Mouse (Mus musculus): ENCODE results near the gene Gimap5.

Gimap5 gene

DNA sequence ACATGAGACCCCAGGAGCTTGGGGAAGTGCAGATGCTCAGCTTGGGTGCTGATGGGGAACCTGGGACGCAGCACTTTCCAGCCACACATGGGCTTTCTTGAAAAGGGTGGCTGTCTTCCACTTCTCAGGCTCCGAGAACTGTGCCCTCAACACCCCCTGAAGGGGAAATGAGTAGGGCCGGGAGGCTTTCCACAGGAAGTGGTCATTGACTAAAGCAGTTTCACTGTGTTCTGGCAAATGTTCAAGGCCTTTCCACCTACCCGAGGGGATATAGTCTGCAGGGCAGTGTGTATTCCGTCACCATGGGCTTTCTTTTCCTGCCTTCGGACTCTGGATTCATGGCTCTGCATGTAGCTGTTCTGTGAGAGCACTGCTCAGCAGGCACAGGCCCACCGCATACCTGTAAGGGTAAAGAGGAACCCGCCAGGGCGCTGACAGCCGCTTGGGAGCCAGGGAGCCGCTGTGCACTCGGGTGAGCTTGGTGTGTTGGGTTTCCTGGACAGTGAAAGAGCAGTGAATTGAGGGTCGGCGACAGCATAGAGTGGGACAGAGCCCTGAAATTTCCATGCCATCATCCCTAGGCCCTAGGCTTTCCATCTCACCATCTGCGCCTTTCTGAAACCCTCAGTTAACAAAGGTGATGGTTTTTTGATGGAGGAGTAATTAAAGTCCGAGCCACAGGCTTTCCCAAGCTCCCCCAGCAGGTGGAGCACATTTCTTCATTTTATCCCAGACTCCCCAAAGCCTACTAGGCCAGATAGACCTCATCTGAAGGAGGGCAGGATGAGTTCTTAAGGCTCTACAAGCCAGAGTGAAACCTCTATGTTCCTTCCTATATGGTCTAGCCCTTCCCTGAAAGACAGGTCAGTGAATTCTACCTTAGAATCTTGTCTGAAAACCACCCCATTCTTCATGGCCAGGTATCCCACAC, at the start of gene Gimap5:
Gene Gimap5, plus strand, starts transcription at position 239 of the 931 bp plus-strand sequence.
- DNase-seq (ENCODE audit: low read depth, low spot score), result no peak

DNA sequence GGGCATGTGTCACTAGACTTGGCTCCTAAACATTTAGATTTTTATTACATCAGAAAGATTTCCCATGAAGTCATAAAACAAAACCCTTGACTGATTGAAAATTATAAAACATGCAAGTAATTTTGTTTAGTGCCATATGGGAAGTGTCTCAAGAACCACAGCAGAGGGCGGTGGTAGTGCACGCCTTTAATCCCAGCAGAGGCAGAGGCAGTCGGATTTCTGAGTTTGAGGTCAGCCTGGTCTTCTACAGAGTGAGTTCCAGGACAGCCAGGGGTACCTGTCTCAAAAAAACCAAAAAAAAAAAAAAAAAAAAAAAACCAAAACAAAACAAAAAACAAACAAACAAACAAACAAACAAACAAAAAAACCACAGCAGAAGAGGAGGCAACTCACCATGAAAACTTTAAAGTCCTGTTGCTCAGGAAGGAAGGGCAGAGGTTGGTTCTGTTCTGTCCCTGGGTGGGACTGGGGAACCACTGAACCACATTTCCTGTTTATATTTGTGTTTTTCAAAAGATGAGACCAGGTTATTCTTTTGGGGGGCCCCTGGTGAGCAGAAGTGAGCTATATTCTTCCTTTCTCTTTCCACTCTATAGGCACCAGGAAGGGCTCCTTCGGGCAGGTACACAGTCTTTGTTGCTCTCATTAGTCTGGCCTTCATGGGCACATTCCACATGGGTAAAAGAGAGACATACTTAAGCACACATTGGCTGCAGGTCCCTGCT, 49.0 kb upstream of the Gimap5 start:
- no peak for DNase-seq (ENCODE audit: low read depth, low spot score)

DNA sequence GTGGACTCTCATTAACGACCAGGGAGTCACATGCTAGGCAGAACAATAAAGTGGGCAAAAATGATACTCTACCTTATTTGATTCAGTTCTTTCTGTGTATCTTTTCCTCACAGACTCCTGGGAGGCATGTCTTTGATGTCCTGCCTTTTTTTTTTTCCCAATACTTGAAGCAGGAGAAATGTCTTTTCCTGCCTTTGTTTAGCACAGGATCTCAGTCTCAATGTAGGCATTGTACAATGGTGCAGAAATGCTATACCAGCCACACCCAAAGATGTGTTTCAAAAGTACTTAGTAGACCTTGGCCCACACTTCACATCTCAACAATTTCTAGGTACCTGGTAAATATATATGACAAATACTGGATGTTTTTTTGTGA, 48.5 kb upstream of the Gimap5 start:
- DNase-seq (ENCODE audit: low read depth, low spot score), result no peak

DNA sequence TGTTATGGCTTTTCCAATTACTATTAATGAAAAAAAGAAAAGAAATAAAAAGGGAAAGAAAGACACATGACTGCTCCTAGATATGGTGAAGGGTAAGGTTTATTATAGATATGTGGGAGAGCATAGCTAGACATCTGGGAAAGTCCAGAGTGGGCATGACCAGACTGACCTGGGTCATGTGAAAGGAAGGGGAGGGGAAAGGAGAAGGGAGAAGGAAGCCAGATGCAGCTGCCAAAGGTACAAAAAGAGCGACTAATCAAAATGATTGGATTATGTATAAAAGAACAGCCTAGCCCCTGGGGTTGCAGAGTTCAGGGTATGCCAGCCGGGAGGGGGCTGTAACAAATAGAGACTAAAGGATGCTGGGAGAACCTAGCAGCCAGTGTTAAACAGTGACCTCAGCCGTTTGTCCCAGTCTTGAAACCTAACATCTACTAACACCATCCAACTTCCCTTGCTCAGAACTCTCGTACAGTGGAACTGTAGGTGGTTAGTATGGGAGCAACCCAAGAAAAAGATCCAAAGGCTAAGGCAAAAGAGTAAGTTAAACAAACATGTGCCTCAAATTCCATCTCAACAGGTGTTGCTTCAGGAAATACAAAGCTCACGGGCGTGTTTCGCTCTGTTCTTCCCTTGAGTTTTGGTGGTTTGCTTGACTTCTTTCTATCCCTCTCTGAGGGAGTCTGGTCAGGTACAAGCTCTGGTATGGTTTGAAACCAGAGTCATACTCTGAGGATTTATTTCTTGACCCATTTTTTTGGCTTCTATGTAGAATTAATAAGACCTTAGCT, 47.7 kb upstream of the Gimap5 start:
- DNase-seq (ENCODE audit: low read depth, low spot score), result no peak

DNA sequence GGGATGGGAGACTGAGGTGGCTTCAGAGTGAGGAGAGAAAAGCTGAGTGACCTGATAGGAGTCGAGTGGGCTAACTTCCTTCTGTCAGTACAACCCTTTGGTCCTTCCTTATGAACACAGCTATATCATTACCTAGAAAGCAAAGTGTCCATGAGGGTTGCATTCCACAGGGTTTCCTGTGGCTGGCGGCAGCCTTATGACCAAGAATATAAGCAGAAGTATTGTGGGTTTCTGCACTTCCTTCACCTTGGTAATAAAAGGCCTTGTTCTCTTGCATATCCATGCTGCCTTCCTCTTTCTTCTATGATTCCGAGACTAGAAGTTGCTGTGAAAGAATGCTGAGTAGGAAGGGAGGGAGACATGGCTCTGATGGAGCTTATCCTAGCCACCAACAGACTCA, 47.1 kb upstream of the Gimap5 start:
- no peak for DNase-seq (ENCODE audit: low read depth, low spot score)

DNA sequence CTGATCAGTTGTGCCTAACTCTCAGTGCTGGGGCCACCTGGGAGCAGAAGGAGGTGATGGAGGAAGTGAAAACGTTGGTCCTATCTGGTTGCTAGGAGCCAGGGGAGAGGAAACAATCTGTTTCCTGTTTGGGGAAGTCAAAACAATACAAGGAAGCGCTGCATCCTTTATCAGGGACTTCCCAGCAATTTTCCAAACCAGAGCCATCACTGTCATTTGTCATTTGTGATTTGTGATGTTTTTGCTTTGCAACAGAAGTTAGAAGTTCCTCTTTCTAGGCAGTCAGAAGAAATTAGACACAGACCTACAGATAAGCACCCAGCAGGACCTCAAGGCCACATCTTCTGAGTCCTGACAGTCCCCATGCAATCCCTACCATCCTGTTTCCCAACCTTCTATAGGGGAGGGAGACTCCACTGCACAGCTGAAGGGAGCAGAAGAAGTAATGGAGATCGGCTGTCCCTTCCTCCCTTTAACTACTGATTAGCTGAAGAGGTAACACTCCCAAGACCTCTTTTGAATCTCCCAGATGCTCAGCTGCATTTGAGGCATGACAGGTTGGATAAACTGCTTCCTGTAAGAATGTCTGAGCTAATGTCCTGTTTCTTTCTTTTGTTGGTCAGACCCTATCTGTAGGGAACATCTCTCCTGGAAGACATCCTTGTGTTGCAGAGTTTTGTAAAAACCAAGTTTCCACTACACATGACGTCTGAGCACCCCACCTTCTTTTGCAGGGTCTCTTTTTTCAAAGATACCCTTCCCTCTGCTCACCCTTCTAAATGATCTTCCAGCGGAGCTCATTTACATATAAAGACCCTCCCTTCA, 45.5 kb upstream of the Gimap5 start:
- no peak for DNase-seq (ENCODE audit: low read depth, low spot score)

DNA sequence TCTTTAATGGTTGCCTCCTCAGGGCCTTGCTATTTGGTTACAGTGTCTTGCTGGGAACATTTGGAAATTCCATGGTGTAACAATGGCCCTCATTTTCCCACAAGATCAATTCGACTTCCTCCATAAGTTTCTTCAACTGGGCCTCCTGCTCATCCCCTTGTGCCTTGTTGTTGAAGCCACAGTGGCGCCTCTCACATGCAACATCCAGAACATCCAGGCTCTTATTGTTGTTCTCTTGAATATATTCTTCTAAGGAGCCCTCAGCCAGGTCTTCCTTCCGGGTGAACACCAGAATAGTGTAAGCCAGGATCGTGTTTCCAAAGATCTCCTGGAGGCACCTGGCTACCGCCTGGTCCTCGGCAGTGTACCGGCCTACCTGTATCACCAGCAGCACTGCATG, 43.9 kb upstream of the Gimap5 start:
- DNase-seq (ENCODE audit: low read depth, low spot score), result no peak

DNA sequence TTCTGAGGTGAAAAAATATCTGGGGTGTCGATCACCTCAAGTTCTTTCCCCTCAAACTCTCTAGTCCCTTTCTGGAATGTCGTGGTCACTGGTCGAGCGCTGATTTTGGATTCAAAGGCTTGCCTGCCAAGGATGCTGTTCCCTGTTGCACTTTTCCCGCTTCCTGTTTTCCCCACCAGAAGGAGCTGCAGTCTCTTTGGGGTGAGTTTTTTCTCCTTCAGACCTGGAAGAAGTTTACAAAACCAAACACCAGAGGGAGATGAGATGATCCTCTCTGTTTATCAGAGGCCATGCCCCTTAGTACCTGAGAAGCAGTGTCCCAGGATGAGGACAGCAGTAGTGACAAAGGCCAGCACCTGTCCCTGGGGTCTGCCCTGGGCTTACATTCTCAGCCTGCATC, 43.4 kb upstream of the Gimap5 start:
- DNase-seq (ENCODE audit: low read depth, low spot score), result no peak

DNA sequence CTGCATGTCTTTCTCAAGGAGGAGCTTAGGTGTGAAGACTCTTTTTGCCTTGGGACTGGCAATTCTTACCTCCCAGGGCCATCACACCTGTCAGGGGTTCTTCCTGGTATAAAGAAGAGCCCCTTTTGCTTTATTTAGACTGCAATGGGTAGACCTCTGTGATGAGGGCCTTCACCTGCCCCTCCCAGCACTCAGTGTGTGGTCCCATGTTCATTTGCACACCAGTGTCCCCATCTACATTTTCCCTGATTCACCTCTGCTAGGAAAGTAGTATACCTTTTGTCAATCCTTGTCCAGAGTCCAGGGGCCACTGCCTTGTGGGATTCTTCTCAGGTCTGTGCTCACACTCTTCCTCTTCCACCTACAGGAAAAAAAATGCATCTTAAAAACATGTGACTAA, 41.9 kb upstream of the Gimap5 start:
- DNase-seq (ENCODE audit: low read depth, low spot score), result no peak

DNA sequence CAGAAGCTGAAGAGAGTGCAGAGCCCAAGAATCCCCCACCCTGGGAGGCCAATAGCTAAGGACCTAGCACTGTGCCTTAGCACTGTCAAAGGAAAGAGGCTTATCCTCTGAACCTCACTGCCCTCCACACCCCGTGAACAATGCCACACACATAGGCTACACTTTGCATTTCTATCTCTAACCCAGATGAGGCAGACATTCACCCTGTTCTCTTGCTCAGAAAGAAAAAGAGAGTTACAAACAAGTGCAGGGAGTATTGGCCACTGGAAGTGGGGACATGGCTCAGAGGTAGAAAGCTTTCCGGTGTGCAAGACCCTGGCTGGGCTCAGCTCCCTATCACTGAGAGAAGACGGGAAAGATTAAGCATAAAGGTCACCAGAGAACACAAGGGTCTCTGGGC, 39.9 kb upstream of the Gimap5 start:
- DNase-seq (ENCODE audit: low read depth, low spot score), result no peak

DNA sequence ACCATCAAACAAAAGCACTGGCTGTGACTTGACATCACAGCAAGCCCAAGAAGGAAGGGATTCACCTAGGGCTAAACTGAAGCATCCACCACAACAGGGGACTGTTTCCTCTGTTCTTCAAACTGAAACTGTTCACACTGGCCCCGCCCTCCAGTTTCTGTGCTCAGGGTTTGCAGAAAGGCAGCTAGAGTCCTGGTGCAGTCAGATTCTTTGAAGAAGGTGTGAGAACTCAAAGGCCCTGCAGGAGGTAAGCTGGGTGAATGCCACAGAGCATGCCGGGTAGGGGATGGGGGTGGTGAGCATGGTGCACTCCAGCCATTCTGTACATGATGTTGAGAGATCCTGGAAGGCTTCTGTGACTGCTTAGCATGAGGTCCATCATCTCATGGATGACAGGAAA, 27.5 kb upstream of the Gimap5 start, which contains the start of the genes Gm28053 and Gimap7:
Gene Gm28053, plus strand, starts transcription at position 153 of the 400 bp plus-strand sequence.
Gene Gimap7, plus strand, starts transcription at position 167 of the 400 bp plus-strand sequence.
- DNase-seq (ENCODE audit: low read depth, low spot score), result no peak

DNA sequence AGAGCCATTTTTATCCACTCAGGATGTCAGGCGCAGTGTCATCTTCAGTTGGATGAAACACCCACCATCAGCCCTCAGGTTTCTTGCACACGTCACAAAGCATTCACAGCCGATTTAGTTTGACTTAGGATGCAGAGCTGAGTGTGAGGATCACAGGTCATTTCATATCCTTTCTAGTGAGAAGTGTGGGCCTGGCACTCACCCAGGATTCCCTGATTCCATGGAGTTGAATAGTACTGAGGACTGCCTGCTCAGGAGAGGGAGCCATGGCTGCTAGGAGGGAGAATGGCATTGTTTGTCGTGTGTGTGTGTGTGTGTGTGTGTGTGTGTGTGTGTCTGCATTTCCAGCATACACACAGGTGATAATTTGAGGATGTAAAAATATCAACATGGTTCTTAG, 25.7 kb upstream of the Gimap5 start:
- DNase-seq (ENCODE audit: low read depth, low spot score), result no peak

DNA sequence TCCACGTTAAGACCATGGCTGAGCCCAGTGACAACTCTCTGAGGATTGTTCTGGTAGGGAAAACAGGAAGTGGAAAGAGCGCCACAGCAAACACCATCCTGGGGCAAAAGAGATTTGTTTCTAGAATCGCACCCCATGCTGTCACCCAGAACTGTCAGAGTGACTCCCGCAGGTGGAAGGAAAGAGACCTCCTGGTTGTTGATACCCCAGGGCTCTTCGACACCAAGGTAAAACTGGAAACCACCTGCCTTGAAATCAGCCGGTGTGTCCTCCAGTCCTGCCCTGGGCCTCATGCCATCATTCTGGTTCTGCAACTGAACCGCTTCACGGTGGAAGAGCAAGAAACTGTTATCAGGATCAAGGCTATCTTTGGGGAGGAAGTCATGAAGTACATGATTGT, 22.5 kb upstream of the Gimap5 start:
- DNase-seq (ENCODE audit: low read depth, low spot score), result no peak

DNA sequence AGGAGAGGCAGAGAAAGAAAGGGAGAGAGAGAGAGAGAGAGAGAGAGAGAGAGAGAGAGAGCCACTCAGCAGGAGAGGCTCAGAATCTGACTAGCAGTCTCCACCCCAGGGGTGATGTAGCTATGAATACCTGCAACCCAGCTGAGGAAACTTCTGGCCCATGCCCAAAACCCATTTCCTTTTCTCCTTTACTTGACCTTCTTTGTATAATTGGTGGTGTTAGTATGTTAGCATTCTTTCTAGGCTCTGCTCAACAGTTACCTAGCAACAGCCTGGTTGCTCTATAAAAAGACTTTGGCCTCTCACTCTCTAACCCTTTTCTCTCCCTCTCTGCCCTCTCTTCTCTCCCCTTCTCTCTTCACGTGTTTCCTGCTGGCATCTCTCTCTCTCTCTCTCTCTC, 20.5 kb upstream of the Gimap5 start:
- no peak for DNase-seq (ENCODE audit: low read depth, low spot score)

DNA sequence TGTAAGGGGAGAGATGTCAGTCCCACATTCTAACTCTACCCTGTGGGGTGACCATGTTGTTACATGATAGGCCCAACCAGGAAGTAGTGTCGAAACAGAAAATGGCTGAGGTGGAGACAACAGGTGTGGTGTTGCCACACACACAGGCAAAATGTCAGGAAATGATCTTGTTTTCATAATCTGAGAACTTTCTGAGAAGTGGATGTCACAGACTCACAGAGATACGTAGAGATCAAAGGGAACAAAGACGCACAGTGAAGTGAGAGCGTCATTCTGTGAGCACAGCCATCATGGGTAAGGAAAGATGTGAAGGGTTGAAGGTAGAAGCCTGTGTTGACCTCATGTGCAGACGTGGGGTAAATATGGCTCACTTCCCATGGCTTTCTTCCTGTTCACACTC, 18.2 kb upstream of the Gimap5 start:
- no peak for DNase-seq (ENCODE audit: low read depth, low spot score)

DNA sequence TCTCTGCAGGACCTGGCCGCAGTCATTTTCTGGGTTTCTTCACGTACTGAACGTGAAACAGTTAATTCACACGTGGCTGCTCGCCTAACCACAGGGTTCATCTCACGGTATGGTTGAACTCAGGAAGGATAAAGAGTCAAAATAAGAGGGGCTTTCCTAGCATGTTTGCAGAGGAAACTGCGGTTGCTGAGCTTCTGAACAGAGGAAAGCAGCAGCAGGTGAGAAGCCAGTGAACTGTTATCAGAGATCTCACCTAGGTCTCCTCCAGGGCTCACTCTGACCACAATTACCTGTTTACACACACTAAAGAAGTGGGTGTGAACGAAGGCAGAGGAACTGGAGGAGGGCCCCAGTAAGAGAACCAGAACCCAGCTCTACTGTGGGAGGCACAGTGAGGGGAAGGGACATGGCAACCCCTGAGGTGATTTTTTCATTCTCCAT, 13.1 kb upstream of the Gimap5 start:
- no peak for DNase-seq (ENCODE audit: low read depth, low spot score)

DNA sequence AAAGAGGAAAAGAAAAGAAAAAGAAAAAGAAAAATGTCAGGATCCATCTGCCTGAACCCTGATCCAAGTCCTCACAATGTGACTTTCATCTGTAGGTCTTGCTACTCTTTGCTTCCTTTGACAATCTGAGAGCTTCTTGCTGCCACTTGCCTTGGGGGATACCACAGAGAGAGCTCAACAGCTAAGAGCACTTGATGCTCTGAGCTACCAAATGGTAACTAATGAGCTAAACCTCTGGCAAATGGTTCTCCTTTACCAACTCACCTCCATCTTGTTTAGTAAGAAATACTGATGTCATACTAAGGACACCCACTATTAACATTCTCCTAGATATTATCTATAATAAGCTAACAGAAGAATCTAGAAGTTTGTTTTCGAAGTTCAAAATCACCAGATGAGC, 12.3 kb upstream of the Gimap5 start:
- DNase-seq (ENCODE audit: low read depth, low spot score), result no peak

DNA sequence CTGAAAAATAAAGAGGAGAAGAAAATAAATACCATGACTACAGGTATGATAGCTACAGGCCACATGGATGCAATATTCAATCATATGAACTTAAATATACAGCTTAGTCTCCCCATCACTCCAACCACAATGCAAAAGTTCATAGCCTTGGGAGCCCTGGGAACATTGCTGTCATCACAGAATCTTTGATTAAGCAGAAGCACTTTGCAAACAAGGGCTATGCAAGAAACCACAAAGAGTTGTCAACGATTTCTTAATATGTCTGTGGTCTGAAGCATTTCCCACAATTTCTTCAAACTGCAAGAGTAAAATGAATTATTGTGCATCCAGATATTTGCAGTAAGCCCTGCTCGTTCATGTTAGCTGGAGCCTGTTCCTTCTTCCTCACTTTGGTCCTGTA, 8.9 kb upstream of the Gimap5 start:
- DNase-seq (ENCODE audit: low read depth, low spot score), result no peak

DNA sequence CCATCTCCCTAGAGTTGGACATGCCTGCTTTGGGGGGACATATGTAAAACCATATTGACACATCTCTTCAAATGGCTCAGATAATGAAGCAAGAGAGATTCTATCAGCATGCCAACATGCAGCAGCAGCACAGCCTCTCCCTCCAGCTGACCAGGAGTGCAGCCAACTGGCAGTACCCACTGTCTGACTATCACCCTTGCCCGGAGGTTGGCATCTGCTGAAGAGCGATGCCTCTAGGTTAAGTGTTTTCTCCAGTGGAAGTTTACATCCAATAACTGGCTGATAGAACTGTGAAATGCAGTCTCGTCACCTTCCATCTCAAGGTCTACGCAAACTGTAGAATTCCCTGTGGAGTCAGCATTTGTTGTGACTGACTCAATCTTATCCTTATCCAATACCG, 8.3 kb upstream of the Gimap5 start:
- no peak for DNase-seq (ENCODE audit: low read depth, low spot score)

DNA sequence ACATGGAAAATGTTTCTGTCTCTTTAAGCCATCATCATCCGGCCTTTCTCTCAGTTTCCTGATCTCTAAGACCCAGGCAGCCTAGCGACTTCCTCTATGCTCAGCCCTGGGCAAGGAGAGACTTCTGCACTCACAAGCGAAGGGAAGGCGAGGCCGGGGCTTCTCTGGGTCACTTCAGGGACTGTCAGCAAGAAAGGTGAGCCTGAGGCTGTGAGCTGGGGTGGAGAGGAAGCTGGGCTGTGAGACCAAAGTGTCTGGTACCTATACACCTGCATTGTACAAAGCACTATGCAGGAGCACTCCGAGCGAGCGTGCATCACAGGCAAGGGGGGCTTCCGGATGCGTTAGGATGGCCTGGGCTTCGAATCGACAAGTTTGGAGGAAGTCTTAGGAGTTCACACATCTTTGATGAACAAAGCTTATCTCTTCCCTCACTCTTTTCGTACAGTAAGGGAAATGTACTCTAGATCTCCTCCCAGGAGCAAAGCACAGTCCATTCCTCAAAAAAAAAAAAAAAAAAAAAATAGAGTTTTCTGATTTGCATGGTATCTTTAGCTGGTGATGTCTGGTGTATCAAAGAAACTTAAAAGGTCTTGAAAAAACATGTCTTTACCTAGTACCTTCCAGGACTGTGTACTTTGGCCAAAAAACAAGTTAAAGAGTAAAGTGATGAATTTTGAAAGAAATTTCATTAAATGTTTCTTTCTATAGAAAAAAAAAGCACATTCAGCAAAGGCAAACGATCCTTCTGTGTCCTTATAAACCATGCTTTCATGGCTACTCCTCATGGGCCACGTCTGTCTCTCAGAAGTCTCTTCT, 6.8 kb upstream of the Gimap5 start, which contains the start of gene Gimap1:
Gene Gimap1, plus strand, starts transcription at position 94 of the 819 bp plus-strand sequence.
- DNase-seq (ENCODE audit: low read depth, low spot score), result no peak
